Comparison of ENCODE assay signal across 8 mouse cellular contexts in genomic region chr11:70228828-70229227, GRCm38 (mm10). TPM values are rescaled to one million over a fixed set of nuclear protein-coding genes. Genes with fewer than 3 reads are reported as not detected.
DNase-seq lines count a peak whose midpoint lies in the region.

No protein-coding gene starts in this region.

- peaks cover under 1% of the 10 kb centered on the region; the same call in 1 of the 2 replicates for H3K36me3 ChIP-seq in forebrain, embryonic 10.5 days (replicated peaks)

- intact Hi-C loops in heart, postnatal 14 days (cut with DNase I): no loop called here

- DNase-seq in Muller cell, postnatal 12 days (ENCODE audit: inconsistent ontology term): peak; percentile 62
- DNase-seq in c-Kit-positive CD71-negative TER-119-negative erythroid progenitor cells, embryonic 14.5 days (ENCODE audit: low read depth): peak; percentile 78
- DNase-seq in forebrain, embryonic 10.5 days (ENCODE audit: extremely low spot score, low spot score): peak; percentile 81
- DNase-seq in heart, postnatal 14 days: peak; percentile 88 to 89
- peak; percentile 89 to 95 for DNase-seq in kidney, postnatal 36 days
- peak; percentile 94 for DNase-seq in lung, postnatal 10 days
- DNase-seq in retina, embryonic 14.5 days (ENCODE audit: low spot score): peak; percentile 83
- peak; percentile 78 to 82 for DNase-seq in thymus, postnatal 36 days

- H3K27ac ChIP-seq in forebrain, embryonic 10.5 days: peak overlapping the region; percentile 74

- under 1% methylated on average over 19 of the region's 19 CpGs for WGBS in forebrain, embryonic 10.5 days

- peaks cover 67% of the 10 kb centered on the region for H3K4me1 ChIP-seq in forebrain, embryonic 10.5 days

- H3K9me3 ChIP-seq in forebrain, embryonic 10.5 days: no peaks in the 10 kb centered on the region

- peaks cover 83% of the 10 kb centered on the region for H3K27me3 ChIP-seq in forebrain, embryonic 10.5 days (ENCODE audit: poor library complexity, severe bottlenecking)

- H3K4me3 ChIP-seq in forebrain, embryonic 10.5 days: peak overlapping the region; percentile 39

RNA-seq across cellular contexts. Expression of gene Bcl6b, which starts 0.8 kb away (rescaled TPM):
- 4.5 and 4.7 TPM in 2 replicates for polyA plus RNA-seq in forebrain, embryonic 10.5 days (2016; fragmentation: Nextera tagmentation; extraction: Ambion mirVana)
- total RNA-seq in heart, postnatal 14 days (2021): 10 to 100 TPM; 26.1 to 32.5 TPM

RNA-seq across cellular contexts. Expression of gene Slc16a13, which starts 8.0 kb away (rescaled TPM):
- polyA plus RNA-seq in forebrain, embryonic 10.5 days (2016; fragmentation: Nextera tagmentation; extraction: Ambion mirVana): 14.6 and 16.1 TPM in 2 replicates
- 1 to 10 TPM; 4.2 to 5.8 TPM for total RNA-seq in heart, postnatal 14 days (2021)

RNA-seq across cellular contexts. Expression of gene 0610010K14Rik, which starts 8.9 kb away (rescaled TPM):
- polyA plus RNA-seq in forebrain, embryonic 10.5 days (2016; fragmentation: Nextera tagmentation; extraction: Ambion mirVana): 227 TPM in 2 replicates
- 10 to 100 TPM; 34.7 to 38.4 TPM for total RNA-seq in heart, postnatal 14 days (2021)

RNA-seq across cellular contexts. Expression of gene Gm21988, which starts 10.8 kb away (rescaled TPM):
- 7.9 and 10.1 TPM in 2 replicates for polyA plus RNA-seq in forebrain, embryonic 10.5 days (2016; fragmentation: Nextera tagmentation; extraction: Ambion mirVana)
- 1 to 10 TPM; 3.1 to 3.2 TPM for total RNA-seq in heart, postnatal 14 days (2021)

RNA-seq across cellular contexts. Expression of gene Rnasek, which starts 10.8 kb away (rescaled TPM):
- polyA plus RNA-seq in forebrain, embryonic 10.5 days (2016; fragmentation: Nextera tagmentation; extraction: Ambion mirVana): 83.9 and 92.7 TPM in 2 replicates
- total RNA-seq in heart, postnatal 14 days (2021): 10 to 100 TPM; 89.0 to 96.3 TPM

Comparison
In these comparisons a context has a peak if more than half of its experiments do, and no peak if none do; other contexts are left out.
1. Peak in every context shown above with its lines: DNase-seq, H3K4me3 ChIP-seq and H3K27ac ChIP-seq.